Mouse (Mus musculus) CD8-positive naive resting alpha-beta T cell, adult 2 months (primary cell): Measurements from ENCODE around the gene Col4a2.

Experiments
- DNase-seq, 2 experiments: peaks; one replicate each; pipeline ENCODE4 v3.0.0; 2022; ENCODE audit warnings: low read depth in 2 of 2, low spot score in 2 of 2

The Col4a2 gene

DNA sequence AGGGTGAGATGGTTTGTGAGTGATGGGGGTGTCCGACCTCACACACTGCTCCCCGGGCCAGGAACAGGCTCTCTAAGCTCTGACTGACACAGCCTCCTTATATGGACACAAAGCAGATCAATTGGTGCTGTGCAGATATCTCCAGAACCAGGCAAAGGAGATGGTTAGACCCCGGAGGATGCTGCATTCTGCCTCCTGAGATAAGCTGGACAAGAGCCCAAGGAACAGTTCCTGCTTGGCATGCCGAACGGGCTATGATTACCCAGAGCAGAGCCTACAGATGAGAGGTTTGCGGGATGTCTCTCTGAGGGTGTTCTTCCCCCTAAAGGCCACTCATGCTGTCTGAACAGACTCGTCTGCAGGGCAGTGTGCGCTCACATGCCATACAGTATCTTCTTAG, 44.2 kb downstream of the Col4a2 start:
- no peak for DNase-seq

DNA sequence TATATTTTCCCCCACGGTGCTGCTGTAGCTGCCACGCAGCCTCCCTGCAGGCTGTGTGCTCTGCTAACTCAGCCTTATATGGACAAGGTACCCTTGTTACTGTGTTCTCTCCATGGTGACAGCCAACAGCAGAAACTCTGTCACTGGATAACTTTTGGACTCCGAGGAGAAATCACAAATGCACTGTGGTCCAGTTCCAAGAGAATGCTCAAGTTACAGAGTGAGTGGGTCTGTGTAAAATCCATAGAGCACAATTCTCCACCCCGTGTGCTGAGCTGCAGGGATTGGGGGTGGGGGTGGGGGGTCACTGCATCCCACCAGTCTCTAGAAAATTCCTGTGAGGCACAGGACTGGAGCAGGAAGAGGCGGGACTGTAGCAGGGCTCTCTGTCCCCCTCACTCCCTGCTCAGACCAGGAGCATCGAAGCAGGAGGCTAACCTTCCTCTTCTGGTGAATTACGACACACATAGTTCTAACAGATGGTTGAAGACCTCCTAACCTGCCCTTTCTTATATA, 45.4 kb downstream of the Col4a2 start:
- no peak for DNase-seq

DNA sequence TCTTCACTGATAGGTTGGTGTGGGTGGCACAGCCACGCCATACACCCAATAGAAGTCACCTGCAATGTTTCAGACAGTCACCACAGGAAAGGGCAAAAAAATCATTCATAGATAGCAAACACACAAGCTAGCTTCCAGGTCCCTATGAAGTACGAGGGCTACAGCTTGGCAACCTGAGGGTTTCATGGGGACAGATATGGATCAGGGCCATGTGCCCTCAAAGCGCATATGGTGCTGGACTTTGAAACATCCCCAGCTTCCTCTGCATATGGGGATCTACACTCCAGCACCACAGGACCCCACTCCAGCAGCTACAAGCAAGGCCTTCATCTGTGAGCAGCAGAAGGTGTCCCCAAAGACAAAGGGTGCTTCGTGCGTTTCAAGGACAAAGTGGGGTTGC, 47.2 kb downstream of the Col4a2 start:
- no peak for DNase-seq

DNA sequence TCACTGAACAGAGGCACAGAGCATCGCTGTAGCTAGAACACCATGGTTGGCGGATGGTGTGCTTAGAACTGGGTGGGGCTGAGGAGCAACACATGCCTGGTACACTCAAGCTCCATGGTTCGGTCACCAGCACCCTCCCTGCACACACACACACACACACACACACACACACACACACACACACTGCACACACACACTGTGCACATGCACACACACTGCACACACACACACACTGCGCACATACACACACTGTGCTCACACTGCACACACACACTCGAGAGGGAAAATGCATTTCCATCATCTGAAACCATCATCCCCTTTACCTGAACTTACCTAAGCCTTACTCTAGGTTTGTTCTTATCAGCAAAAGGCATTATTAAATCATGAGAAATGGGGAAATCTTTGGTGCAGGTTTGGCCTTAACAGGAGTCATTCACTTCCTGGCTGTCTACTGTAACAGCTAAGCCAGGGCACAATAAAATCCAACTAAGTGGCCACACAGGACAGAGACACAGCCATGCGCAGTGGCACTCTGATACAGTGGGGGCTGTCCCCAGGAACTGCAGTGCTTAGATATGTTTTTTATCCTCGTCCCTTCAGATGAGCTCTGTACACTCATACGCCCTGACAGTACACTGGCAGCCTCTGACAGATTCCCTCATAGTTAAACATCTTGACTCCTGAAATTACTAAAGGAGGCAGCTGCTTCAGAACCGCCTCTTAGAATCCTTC, 49.1 kb downstream of the Col4a2 start:
- no peak for DNase-seq

DNA sequence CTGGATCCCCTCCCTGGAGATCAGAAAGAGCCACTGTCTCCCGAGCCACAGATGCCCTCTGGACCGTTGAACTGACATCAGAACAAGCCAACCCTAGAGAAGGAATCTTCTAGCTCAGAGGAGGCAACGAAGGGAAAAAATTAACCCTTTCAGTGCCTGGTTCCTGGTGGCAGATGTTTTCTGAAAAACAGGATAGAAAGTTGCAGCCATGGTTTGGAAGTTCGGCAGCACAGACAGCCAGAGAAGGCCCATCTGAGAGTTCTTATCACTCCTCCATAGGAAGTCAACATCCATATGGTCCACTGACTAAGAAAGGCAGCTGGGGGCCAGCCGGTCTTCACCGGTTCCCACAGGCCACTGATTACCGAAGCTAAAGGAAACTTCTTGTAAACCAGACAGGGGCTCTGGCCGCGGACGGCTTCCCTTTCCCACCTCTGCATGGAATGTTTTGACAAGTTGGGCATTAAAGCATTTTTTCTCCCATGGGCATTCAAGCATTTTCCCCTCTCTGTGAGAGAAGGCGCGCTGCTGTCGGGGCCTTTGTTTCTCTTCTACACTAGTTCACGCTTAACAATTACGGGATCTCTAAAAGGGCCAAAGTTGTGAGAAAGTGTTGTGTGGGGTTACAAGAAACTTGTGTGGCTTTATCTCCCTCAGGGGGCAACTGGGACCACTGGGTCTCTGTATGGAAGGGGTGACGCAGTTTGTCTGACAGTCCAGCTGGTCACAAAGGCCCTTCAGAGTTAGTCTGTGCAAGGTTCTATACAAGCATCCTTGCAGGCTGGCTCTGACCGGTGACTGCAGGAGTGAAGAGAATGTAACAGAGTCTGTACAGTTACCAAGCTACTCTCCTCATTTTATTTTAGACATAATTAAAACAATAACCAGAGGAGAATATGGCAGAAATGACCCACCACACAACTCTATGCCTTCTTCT, 49.9 kb downstream of the Col4a2 start:
- no peak for DNase-seq

DNA sequence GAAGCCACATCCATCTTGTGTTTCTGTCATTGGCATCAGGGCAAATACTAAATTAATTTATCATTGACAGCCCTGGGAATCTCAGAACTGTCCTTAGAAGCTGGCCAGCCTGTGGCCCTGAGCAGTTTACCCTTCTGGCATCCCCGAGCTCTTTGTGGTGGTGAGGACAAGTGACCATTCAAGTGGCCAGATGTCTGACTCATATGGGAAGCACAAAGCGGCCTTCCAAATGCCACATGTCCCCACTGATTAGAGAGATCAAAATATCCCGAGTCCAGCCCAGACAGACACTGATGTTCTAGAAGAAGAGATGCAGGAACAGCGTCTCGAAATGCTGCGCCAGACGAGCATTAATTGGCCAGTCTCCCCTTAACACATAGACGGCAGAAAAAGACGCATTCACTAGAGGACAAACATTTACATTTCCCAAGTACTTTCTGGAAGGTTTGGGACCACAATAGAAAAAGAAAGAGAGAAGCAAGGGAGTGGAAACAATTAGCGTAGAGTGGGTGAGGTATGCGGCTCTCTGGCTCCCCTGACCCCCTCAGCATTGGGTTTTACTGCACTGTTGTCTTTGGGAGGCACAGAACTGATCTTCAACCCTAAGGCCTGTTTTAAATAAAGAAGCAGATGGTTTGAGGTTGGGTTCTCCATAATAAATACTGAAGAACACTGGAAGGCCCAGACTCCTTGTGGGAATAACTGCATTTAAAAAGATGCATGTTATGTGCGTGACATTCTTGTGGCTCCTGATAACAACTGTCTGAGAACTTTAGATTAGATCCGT, 50.9 kb downstream of the Col4a2 start:
- no peak for DNase-seq

DNA sequence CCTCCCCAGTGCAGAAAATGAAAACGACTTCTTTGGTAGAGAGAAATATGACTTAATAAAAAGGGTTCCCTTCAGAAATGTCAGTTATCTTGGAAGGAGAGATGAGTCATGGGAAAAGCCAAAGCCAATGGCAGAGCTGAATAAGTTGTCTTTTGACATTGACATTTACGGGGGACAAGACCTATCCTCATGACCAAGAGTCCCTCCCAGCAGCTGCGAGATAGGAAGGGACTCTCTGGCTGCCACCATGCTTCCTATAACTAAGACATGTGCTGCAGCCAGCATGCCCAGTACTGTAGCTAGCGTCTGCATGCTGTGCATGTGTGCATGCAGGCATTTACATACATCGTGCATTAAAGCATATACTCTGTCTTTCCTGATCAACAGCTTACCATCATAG, 53.6 kb downstream of the Col4a2 start:
- DNase-seq = no peak

DNA sequence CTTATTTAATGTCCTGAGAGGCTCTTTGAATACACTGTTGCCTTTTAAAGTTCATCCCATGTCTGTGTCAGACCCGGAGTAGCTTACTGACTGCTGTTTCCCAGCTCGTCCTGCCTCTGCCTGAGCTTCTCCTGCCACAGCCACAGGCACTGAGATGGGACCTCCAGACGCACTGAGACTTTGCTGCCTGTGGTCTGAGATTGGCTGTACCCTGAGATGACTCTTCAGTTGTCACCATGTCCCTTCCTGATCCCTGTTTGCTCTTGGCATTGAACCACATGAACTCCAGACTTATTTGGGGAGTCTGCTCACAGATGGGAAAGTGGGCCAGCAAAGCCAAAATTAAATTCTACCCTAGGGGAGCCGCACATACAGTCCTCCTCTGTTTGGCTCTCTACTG, 54.1 kb downstream of the Col4a2 start:
- no peak for DNase-seq

DNA sequence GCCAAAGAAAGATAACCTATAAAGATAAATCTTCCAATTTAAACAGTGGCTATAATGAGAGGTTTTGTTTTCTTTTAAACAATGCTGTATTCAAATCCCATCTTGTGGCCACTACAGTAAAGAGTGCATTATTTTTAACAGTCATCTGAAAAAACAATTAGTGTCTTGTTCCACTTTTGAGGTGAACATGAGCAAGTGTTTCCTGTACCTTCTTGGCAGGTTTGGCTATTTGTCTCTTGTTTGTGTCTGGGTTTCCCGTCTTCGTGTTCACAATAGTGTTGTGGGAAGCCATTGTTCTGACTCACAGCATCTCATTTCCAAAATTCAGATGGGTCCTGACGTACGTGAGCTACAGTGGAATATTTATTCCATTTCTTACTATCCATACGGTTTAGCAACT, 55.1 kb downstream of the Col4a2 start:
- no peak for DNase-seq

DNA sequence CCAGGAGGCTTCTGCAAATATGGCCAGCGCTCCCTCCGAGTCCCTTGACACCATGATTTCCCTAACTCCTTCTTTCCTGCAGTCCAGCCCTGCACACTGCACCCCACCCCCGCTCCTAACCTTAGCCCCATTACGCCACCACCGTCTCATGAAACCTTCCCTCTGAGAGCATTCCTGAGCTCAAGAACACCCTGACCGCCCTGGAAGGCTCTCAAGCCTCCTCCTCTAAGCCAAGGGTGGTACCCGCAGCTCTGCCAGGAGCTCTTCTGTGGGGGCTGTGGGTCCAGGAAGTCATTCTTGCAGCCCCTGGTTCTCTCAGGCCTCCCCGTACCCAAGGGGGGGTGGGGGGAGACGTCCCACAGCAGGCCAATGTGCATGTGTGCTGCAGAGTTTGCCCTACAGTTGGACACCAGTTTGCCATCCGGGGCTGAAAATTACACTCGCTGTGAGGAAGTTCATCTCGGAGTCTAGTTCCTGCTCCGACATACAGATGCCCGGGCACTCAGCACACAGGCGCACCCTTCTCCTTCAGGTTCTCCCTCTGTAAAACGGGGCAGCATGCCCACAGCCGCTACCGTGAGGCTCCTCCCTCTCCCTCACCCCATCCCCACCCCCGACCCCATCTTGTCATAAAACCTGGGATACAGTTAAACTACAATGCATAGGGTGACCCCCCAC, 57.1 kb downstream of the Col4a2 start:
- no peak for DNase-seq

DNA sequence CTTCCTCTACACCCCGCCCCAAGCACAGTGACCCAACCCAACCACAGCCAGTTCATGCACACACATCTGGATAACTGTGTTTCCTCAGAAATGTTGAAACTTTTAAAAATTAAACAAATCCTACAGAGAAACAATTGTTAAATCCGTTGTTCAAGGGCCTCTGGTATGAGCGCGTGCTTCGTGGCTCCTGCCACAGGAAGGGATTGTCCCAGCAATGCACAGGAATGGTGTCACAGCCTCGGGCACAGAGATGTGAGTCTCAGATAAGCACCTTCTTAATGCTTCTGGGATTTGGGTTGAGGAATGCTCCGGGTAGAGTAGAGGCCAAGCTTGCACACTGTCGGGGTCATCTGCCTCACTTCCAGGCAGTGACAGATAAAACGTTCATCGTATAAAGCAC, 58.7 kb downstream of the Col4a2 start:
- DNase-seq = no peak

DNA sequence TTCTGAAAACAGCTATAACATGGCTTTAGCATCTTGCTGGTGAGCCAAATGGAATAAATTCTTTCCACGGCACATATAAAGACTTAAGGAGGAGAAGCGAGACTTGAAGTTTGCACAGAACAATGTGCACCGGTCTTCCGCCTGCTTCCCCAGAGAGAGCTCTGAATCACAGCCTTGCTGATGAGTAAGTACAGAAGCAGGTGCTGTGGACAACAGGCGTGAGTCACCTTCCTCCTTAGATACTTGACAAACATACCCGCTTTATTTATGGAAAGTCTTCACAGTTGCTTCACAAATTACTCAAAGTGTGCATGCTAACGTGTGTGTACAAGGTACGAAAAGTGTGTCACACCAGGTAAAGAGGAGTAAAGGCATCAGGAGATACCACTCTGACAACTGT, 59.5 kb downstream of the Col4a2 start:
- no peak for DNase-seq

DNA sequence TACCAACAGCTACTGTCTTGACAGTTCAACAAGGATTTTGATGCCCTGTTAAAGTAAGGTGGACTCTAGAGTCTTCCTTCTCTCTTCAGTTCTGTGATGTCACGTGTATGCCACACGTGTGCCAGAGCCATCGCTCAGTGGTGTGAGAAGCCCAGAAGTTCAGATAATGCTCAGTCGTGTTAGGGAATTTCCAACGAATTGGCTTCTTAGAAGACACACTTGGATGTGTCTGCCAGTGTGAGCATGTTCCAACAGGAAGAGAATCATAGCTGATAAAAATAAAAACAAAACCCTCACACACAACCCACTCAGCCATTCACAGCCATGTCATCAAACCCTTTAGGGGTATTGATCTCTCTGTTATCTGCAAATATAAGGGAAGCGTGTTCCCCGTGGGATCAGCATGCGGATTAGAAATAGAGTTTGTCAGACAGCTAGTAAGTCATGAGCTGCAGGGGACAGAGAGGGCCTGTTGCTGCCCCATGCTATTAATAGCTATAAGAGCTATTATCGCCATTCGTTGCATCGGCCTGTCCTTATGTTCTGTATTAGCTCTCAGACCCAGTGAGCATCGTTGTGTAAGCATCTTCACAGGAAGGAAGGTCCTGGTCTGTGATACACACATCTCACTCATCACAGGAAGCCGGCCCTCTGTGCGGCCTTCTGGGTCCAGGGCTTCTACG, 61.2 kb downstream of the Col4a2 start:
- no peak for DNase-seq

DNA sequence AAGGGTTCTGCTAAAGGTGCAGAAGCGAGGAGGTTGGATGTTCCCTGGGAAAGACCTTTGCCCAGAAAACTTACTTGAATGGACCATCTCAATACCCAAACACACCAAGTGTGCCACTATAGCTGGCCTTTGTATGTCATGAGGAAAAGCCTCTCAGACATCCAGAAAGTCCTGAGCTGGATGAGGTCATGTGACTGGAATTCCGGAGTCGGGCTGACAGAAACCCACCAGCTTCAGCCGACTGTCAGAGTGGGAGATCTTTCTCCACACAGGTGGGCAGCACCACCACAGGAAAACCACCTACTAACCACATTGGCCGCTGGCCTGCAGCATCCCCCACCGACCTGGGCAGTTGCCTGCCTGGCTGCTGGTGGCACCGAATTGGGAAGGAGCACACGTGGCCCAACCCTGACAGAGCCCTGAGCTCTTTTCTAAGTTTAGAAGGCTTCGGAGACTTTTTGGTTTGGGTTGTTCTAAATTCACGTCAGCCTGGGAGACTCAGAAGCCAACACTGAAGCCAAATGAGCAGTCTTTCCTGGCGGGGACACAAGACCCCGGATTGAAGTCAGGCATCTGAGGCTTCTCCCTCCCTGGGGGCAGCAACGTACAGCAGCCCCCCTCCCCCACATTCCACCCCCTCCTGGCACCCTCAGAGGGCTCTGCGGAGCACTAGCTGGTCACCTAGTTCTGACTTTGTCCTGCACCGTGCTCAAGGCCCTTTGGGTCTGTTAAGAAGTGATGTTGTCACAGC, 61.9 kb downstream of the Col4a2 start:
- DNase-seq = no peak

DNA sequence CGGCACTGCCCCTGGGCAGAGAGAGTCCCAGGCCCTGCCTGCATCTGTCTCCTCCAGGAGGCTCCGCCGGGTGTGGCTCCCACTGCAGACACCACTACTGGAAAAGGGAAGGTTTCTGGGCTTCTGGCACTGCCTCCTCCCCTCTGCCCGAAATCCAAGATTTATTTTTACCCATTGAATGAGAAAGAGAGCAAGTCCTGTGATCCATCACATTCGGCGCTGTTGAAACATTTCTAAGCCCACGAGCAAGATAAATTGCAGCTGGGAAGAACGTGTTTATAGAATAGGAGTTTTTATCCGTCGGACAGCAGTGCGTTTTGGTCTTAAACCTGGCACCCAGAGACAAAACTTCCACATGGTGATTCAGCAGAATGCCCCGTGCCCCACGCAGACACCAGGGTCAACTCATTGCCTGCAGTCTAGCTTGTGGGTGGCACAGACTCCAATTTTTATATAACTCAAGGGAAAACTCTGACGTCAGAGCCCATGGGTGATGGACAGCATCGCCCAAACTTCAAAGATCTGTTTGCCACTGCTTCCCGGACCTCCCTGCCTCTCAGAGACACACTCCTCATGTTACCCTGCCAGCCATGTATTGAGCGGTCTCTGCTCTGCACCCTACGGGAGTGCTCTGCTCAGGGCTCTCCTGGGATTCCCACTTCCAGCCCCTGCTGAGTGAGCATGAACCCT, 63.3 kb downstream of the Col4a2 start:
- DNase-seq = no peak

DNA sequence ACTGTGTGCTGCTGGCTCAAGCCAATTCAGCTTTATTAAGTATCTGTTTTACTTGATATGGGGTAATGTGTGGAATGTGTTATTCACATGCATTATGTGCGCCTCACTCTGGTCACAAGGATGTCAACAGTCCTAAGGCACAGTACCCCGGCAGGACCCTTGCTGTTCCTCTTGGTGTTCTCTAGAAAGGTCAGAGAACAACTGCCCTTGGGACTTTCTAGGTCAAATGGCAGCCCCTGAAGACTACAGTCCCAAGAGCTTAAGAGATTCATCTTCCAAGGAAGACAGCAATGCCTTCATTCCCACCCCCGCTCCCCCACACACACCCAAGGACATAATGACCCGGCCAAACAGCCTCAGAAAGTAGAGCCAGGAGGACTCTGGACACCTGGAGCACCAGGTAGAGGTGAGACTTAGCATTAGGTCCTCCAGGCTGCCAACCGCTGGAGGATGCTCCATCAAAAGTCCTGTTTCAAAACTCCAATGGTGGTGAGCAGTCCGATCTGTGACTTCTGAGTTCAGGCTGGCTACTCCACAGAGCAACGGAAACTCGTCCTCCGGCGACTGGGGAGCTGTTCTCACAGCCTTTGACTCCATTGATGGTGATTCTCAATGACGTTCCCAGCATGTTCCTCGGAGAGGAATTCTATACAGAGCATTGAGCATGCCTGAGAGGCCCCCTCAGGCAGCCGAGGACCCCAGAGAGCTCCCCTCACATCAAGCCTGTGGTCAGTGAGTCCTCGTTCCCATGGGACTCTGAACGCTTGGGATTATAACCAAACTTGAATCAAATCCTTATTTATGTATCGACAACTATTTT, 65.0 kb downstream of the Col4a2 start:
- DNase-seq = no peak

DNA sequence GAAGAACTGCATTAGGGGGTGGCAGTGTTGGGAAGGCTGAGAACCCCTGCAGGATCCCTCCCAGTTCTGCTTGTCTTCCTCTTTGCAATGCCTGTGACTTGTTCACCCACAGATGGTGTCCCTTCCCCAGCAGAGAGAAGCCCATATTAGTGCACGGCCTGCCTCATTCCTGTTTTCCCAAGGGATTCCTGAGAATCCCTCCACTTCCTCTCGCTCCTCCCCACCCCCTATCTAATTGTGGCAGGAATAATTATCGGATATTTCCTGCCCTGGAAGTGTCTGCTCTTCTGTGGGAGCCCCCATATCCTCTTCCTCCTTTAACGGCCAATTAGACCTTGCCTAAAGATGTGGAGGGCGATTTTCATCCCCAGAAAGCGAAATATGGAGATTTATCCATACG, 67.0 kb downstream of the Col4a2 start:
- DNase-seq = no peak

DNA sequence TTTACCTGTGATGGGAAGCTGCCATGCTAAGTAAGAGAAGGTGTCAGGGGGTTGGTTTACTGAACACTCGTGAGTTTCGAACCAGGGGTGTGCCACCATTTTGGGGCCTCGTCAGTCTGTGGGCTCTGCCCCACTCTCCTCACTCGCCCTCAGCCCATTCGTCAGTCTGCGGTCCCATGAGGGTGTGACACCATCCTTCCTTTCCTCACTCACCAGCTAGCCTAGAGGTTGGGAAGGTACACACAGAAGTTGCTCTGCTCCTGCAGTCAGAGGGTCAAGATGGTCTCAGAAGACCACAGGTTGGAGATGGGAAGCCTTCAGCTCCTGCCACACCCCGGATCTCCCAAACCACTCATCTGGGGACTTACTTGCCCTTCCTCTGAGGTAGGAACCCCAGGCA, 68.9 kb downstream of the Col4a2 start:
- DNase-seq = no peak
